Mouse (Mus musculus) small intestine, adult 2 months (tissue): ENCODE data around the gene Gm20388. TPM values are rescaled to one million over a fixed set of nuclear protein-coding genes. Genes with fewer than 3 reads are reported as not detected.

Experiments
- H3K27ac ChIP-seq: fragments of 200-500 bp; 2 replicates; pipeline ENCODE4 v1.5.1; 2012; ENCODE audit warnings: low read depth, low read length, control low read depth, inconsistent platforms; ENCODE audit not compliant: insufficient read depth
- H3K27me3 ChIP-seq: fragments of 200-500 bp; 2 replicates; pipeline ENCODE4 v1.6.1; 2012; ENCODE audit warnings: mild to moderate bottlenecking, moderate library complexity, low read length, inconsistent platforms; ENCODE audit not compliant: control insufficient read depth, insufficient read depth
- H3K36me3 ChIP-seq: fragments of 200-500 bp; 2 replicates; pipeline ENCODE4 v1.6.1; 2012; ENCODE audit warnings: mild to moderate bottlenecking, low read length, control low read depth, inconsistent platforms; ENCODE audit not compliant: control insufficient read depth, insufficient read depth
- H3K4me1 ChIP-seq: fragments of 200-500 bp; 2 replicates; pipeline ENCODE4 v1.6.1; 2012; ENCODE audit warnings: low read length, inconsistent platforms, mixed read lengths; ENCODE audit not compliant: control insufficient read depth, insufficient read depth, insufficient read length
- H3K4me3 ChIP-seq: fragments of 200-500 bp; 2 replicates; pipeline ENCODE4 v1.5.1; 2012; ENCODE audit warnings: low read depth, mild to moderate bottlenecking, control low read depth, inconsistent platforms, low read length, moderate library complexity
- CTCF ChIP-seq: fragments of 200-500 bp; IDR thresholded peaks from 2 replicates; pipeline ENCODE4 v1.5.1; 2012; ENCODE audit warnings: low read depth, mild to moderate bottlenecking, control low read depth, inconsistent platforms, low read length, moderate library complexity, mixed read lengths; ENCODE audit not compliant: insufficient replicate concordance, insufficient read length; ENCODE audit errors: extremely low read depth
- POLR2A ChIP-seq: fragments of 200-500 bp; IDR thresholded peaks from 2 replicates; pipeline ENCODE4 v1.6.1; 2012; ENCODE audit warnings: low read depth, mild to moderate bottlenecking, control low read depth, inconsistent platforms, low read length, moderate library complexity
- WGBS: fragments of 180-500 bp; shearing (Covaris S2); methylation state at CpG from one replicate; pipeline ENCODE4 v1.1.7; 2018; 5-methylcytosine and 5-hydroxymethylcytosine counted together
- polyA plus RNA-seq: library from polyadenylated mRNA; depleted of rRNA; stranded (reverse); fragments of >200 nt; gene quantifications from 2 replicates; pipeline ENCODE4 v1.2.3, GENCODE M21; 2012

Gm20388 gene
- polyA plus RNA-seq, 1 experiment = 37.3 TPM

DNA sequence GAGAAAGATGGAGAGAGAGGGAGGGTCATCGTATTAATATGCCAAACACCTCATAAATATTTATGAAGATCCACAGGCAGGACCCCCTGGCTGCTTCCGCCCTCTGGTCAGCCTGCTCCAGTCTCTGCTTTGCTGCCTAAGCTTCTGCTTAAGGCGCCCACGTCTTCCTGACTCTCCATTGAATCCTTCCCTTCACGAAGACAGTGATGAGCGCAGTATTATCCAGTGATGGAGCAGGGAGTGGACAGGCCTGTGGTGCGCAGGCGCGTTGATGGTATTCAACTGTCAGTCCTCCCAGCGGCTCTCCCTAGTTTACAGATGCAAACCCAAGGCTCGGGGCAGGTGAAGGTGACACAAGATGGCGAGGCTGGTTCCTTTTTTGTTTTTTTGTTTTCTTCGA is 985.6 kb downstream of the Gm20388 start:
- Histone ChIP-seq H3K27ac (no peak overlapping the region), H3K27me3 (no peaks in the 10 kb centered on the region; the same call in 1 of the 2 replicates), H3K4me1 (no peaks in the 10 kb centered on the region; the same call in 1 of the 2 replicates), H3K36me3 (no peaks in the 10 kb centered on the region), H3K4me3 (no peak overlapping the region)
- WGBS = 47% methylated on average over 13 of the region's 13 CpGs
- TF ChIP-seq POLR2A (no peak), CTCF (no peak)

DNA sequence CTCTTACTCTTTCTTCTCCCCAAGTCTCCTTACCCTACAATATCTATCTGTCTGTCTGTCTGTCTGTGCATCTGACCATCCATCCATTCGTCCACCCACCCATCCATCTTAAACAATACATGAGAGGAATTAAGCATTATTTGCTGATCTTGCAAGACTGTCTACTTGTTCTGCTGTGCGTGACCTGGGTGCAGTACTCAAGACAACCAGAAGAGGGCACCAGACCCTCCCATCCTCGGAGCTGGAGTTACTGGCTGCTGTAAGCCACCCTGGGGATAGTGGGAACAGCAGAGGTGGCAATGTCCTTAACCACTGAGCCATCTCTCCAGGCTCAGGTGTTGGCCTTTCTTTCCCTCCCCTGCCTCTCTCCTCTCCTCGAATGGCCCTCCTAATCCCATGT is 987.4 kb downstream of the Gm20388 start:
- WGBS = 48% methylated on average over 4 of the region's 4 CpGs
- Histone ChIP-seq H3K4me1 (no peaks in the 10 kb centered on the region; the same call in 1 of the 2 replicates), H3K27ac (no peak overlapping the region), H3K4me3 (no peak overlapping the region), H3K36me3 (no peaks in the 10 kb centered on the region), H3K27me3 (no peaks in the 10 kb centered on the region; the same call in 1 of the 2 replicates)
- no peak for TF ChIP-seq POLR2A
- peak; percentile 67; the same call in 1 of the 2 replicates for TF ChIP-seq CTCF

DNA sequence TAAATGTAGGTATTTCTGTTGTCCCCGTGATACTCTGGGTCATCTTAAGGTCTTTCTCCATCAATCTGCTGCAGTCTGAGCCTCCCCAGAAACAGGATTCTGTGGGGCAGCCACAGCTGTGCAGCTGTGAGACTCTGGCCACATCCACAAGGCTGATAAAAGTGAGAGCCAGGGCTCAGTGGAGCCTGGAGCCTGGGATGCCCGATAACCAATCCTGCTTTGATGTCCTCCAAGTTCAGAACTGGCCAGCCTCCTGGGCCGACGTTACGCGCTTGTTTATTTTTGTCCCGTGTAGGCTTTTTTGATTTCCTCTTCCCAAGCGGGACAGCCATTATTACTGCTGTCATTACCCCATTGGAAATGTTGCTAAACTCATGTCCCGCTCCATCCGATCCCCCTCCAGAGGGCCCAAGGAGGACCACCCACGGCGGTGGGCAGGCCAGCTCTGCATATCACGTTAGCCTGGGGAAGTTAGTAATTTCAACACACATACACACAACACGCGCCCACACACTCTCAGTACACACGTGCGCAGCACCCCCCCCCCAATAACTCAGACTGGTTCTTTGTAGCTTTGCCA is 988.3 kb downstream of the Gm20388 start:
- WGBS = 53% methylated on average over 17 of the region's 17 CpGs
- no peaks in the 10 kb centered on the region for H3K36me3 ChIP-seq
- TF ChIP-seq CTCF = no peak
- no peak for TF ChIP-seq POLR2A
- no peaks in the 10 kb centered on the region; the same call in 1 of the 2 replicates for H3K27me3 ChIP-seq
- no peak overlapping the region; the same call in 1 of the 2 replicates for H3K27ac ChIP-seq
- H3K4me3 ChIP-seq = no peak overlapping the region
- H3K4me1 ChIP-seq = peaks cover 3% of the 10 kb centered on the region; the same call in 1 of the 2 replicates

DNA sequence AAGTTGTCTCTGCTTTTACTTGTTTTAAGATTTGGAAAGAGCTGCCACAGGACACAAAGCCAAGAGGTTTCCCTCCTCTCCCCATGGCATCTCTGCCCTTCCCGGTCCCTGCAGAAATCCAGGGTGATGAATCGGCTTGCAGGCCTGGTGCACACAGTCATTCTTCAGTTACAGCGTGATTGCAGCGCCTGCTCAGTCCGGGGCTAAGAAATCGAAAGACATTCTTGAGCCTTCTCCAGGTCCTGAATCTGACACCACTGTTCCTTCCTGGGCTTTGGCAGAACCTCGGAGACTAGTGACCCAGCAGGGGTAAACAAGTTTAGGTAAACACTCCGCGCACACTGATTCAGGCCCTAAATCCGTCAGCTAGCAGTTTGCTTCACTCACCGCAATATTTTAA is 991.7 kb downstream of the Gm20388 start:
- no peak for TF ChIP-seq POLR2A
- no peak for TF ChIP-seq CTCF
- no peaks in the 10 kb centered on the region for H3K27me3 ChIP-seq
- peak overlapping the region; percentile 53 for H3K27ac ChIP-seq
- WGBS = 35% methylated on average over 11 of the region's 11 CpGs
- H3K4me1 ChIP-seq = peaks cover 3% of the 10 kb centered on the region; the same call in 1 of the 2 replicates
- H3K4me3 ChIP-seq = no peak overlapping the region
- H3K36me3 ChIP-seq = no peaks in the 10 kb centered on the region

DNA sequence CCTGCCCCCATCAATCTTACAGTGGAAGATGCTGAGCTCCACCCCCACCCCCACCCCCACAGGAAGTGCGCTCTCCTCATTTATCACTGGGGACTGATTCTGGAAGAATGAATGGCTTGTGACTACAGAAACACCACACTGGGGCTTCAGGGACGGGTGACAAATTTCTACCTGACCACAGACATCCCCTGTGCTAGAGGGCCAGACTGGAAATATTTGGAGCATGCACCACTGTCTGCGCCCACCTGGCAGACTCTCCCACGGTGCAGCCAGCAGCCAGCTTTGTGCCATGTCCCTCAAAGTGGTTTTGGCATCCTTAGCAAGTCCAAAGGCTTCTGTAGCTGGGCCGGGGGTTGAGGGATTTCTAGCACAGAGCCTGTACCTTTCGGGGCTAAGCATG is 997.0 kb downstream of the Gm20388 start:
- 0 out of 2 replicates have a peak, but pooled peaks cover 3% of the 10 kb centered on the region for H3K4me1 ChIP-seq
- H3K4me3 ChIP-seq = no peak overlapping the region
- no peaks in the 10 kb centered on the region for H3K36me3 ChIP-seq
- H3K27me3 ChIP-seq = no peaks in the 10 kb centered on the region
- TF ChIP-seq CTCF = no peak
- no peak for TF ChIP-seq POLR2A
- H3K27ac ChIP-seq = no peak overlapping the region
- 58% methylated on average over 6 of the region's 6 CpGs for WGBS

DNA sequence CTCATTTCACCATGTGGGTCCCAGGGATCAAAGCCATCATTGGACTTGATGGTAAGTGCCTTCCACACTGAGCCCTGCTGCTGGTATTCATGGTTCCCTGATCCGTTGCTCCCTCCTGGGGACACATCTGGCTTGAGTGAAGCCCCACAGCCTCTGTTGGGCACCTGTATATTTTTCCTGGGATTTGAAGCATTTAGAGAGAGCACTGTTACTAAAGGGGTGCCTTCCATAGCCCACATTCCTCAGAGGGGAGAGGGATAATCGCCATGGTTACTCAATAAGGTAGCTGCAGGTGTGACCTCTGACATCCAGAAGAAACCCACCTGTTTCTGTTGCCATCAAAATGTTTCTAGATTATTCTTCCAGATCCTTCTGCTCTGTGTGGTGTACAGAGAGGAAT is 1000.3 kb downstream of the Gm20388 start:
- no peaks in the 10 kb centered on the region for H3K27me3 ChIP-seq
- WGBS = 59% methylated on average over 2 of the region's 2 CpGs

DNA sequence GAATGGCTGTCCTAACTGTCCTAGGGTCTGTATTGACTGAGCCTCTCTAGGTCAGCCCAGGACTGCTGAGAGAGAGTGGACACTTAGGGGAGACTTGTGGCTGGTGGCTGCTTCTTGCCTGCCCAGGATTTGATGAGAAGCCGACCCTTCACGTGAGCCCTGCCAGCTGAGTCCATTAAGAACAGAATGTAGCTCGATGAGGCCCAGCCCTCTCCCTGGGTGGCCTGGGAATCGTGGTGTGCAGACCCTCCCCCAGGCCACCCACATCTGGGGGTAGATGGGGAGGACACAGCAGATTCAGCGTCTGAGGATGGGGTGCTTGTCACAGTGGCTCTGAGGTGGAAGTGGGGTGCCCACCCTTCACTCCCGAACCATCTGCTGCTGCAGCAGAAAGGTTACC is 1001.8 kb downstream of the Gm20388 start:
- TF ChIP-seq CTCF = no peak
- TF ChIP-seq POLR2A = no peak
- no peak overlapping the region for H3K27ac ChIP-seq
- H3K36me3 ChIP-seq = no peaks in the 10 kb centered on the region
- H3K27me3 ChIP-seq = no peaks in the 10 kb centered on the region
- 50% methylated on average over 6 of the region's 6 CpGs for WGBS
- H3K4me1 ChIP-seq = no peaks in the 10 kb centered on the region
- H3K4me3 ChIP-seq = no peak overlapping the region

More for the DNA sequence above, 1000.3 kb downstream of the Gm20388 start:
- H3K27ac ChIP-seq = no peak overlapping the region
- TF ChIP-seq POLR2A (no peak), CTCF (no peak)
- no peaks in the 10 kb centered on the region for H3K4me1 ChIP-seq
- no peaks in the 10 kb centered on the region for H3K36me3 ChIP-seq
- H3K4me3 ChIP-seq = no peak overlapping the region
